8 mouse cellular contexts compared by ENCODE assay signal in the genomic region with DNA sequence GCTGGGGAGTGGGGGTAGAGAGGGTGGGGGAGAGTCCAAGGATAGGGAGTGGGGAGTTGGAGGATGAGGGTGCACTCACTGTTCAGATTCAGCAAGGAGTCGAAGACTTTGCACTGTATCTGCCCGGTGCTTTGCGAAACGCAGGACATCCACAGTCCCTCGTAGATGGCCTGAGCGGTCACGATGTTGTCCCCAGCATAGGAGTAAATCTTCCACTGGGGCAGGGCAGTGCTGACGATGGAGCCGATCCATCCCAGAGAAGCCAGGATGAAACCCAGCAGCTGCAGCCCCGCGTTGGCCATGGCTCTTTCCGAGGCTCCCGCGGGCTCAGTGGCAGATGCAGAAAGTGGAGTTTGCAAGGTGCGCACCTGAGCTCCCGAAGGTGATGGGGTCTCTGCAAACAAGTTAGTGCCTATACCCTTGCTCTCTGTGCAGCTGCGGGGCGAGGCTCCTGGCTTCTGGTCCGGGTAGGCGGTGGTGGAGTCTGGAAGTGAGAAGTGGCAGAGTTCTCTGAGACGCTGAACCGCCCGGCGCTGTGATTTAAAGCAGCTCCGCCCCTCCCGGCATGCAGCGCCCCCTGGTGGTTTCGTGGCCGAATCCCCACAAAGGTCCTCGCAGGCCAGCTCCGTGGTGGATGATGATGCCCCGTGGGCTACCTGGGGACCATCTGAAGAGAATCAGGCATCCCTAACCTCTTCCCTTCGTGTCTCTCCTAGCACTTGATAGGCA. TPM values are rescaled to one million over a fixed set of nuclear protein-coding genes. Genes with fewer than 3 reads are reported as not detected.
DNase-seq lines count a peak whose midpoint lies in the region; ATAC-seq and TF ChIP-seq lines count a peak whose summit lies in the region.

TSS of gene Cldn1 (minus strand) at position 517 of the 729 bp plus-strand sequence.

- peaks cover 6% of the 10 kb centered on the region; the same call in 1 of the 2 replicates for H3K4me1 ChIP-seq in heart, embryonic 10.5 days
- peaks cover 6% of the 10 kb centered on the region; the same call in 1 of the 2 replicates for H3K4me1 ChIP-seq in kidney, embryonic 15.5 days
- H3K4me1 ChIP-seq in limb, embryonic 15.5 days: peaks cover 12% of the 10 kb centered on the region; the same call in 1 of the 2 replicates
- peaks cover 5% of the 10 kb centered on the region; the same call in 1 of the 2 replicates for H3K4me1 ChIP-seq in midbrain, postnatal 0 days (ENCODE audit: insufficient read depth, low read length)
- H3K4me1 ChIP-seq in spleen, adult 2 months (ENCODE audit: control insufficient read depth, insufficient read depth, insufficient read length): no peaks in the 10 kb centered on the region

- peak within 1 kb of the TSS; percentile 91 for H3K4me2 ChIP-seq in kidney, embryonic 15.5 days
- peak within 1 kb of the TSS; percentile 91 for H3K4me2 ChIP-seq in limb, embryonic 15.5 days
- H3K4me2 ChIP-seq in midbrain, postnatal 0 days (ENCODE audit: low read depth, low read length, poor library complexity, severe bottlenecking): peak within 1 kb of the TSS; percentile 70

- WGBS in heart, embryonic 10.5 days: 3% methylated on average over 33 of the region's 33 CpGs
- 1% methylated on average over 33 of the region's 33 CpGs for WGBS in kidney, embryonic 15.5 days
- 5% methylated on average over 33 of the region's 33 CpGs for WGBS in limb, embryonic 15.5 days
- WGBS in midbrain, postnatal 0 days: 2% methylated on average over 33 of the region's 33 CpGs
- WGBS in spleen, adult 2 months: 9% methylated on average over 33 of the region's 33 CpGs

- no peak for TF ChIP-seq POLR2A in brain, embryonic 14.5 days (IDR thresholded peaks at IDR 0.05; ENCODE audit: borderline replicate concordance, extremely low read depth, insufficient read depth, insufficient read length, poor library complexity, severe bottlenecking)
- TF ChIP-seq POLR2A in spleen, adult 2 months (IDR thresholded peaks at IDR 0.05; ENCODE audit: low read depth, low read length): no peak

- no peaks in the 10 kb centered on the region for H3K9me3 ChIP-seq in heart, embryonic 10.5 days
- no peaks in the 10 kb centered on the region for H3K9me3 ChIP-seq in kidney, embryonic 15.5 days (replicated peaks)
- H3K9me3 ChIP-seq in limb, embryonic 15.5 days: no peaks in the 10 kb centered on the region
- no peaks in the 10 kb centered on the region for H3K9me3 ChIP-seq in midbrain, postnatal 0 days (ENCODE audit: low read length)

- H3K36me3 ChIP-seq in heart, embryonic 10.5 days: no peaks in the 10 kb centered on the region
- H3K36me3 ChIP-seq in kidney, embryonic 15.5 days: no peaks in the 10 kb centered on the region
- H3K36me3 ChIP-seq in limb, embryonic 15.5 days: no peaks in the 10 kb centered on the region
- H3K36me3 ChIP-seq in midbrain, postnatal 0 days (ENCODE audit: insufficient read depth, low read length): no peaks in the 10 kb centered on the region
- no peaks in the 10 kb centered on the region for H3K36me3 ChIP-seq in spleen, adult 2 months (ENCODE audit: control insufficient read depth, insufficient read depth, low read length)

- peak within 1 kb of the TSS; percentile 63 for H3K9ac ChIP-seq in kidney, embryonic 15.5 days
- H3K9ac ChIP-seq in limb, embryonic 15.5 days: peak within 1 kb of the TSS; percentile 34; the same call in 1 of the 2 replicates
- peak within 1 kb of the TSS; percentile 37; the same call in 1 of the 2 replicates for H3K9ac ChIP-seq in midbrain, postnatal 0 days (replicated peaks; ENCODE audit: low read length, poor library complexity, severe bottlenecking)

- peak; percentile 92 for TF ChIP-seq CTCF in brain, embryonic 14.5 days (IDR thresholded peaks at IDR 0.05; ENCODE audit: borderline replicate concordance, extremely low read depth, insufficient read depth, insufficient read length)
- TF ChIP-seq CTCF in midbrain, postnatal 0 days (IDR thresholded peaks at IDR 0.05): peak; percentile 86
- TF ChIP-seq CTCF in spleen, adult 2 months (IDR thresholded peaks at IDR 0.05; ENCODE audit: extremely low read depth, insufficient read depth, insufficient read length, insufficient replicate concordance): peak; percentile 31; the same call in 1 of the 2 replicates

- H3K27me3 ChIP-seq in heart, embryonic 10.5 days (ENCODE audit: insufficient read depth, poor library complexity, severe bottlenecking): peaks cover 16% of the 10 kb centered on the region
- no peaks in the 10 kb centered on the region for H3K27me3 ChIP-seq in kidney, embryonic 15.5 days
- no peaks in the 10 kb centered on the region for H3K27me3 ChIP-seq in limb, embryonic 15.5 days
- H3K27me3 ChIP-seq in midbrain, postnatal 0 days (ENCODE audit: insufficient read depth, low read length): 0 out of 2 replicates have a peak, but pooled peaks cover 10% of the 10 kb centered on the region
- no peaks in the 10 kb centered on the region; the same call in 1 of the 2 replicates for H3K27me3 ChIP-seq in spleen, adult 2 months (ENCODE audit: control insufficient read depth, insufficient read depth, low read length)

- DNase-seq in brain, embryonic 14.5 days (ENCODE audit: low read depth): peak; percentile 84
- peak; percentile 91 for DNase-seq in heart, embryonic 10.5 days (ENCODE audit: low spot score)
- peak; percentile 74 for DNase-seq in midbrain, postnatal 0 days (ENCODE audit: low spot score)
- peak in 1 of 2 experiments; percentile 26 for DNase-seq in spleen, adult 2 months (ENCODE audit: low read depth in 1 of 2, low spot score in 2 of 2)
- DNase-seq in adipocyte (ENCODE audit: low spot score): no peak

- ATAC-seq in erythroblast, adult 5-6 weeks (replicated peaks; ENCODE audit: low FRiP score, poor library complexity, severe bottlenecking): peak; percentile 57
- peak; percentile 89 for ATAC-seq in kidney, embryonic 15.5 days (replicated peaks; ENCODE audit: low FRiP score)
- ATAC-seq in limb, embryonic 15.5 days (ENCODE audit: insufficient number of reproducible peaks, low FRiP score, low TSS enrichment, low read depth): 0 out of 2 replicates have a peak, but pooled peaks have one; percentile 48
- ATAC-seq in midbrain, postnatal 0 days (ENCODE audit: low FRiP score): peak; percentile 85

- no peak within 1 kb of the TSS; the same call in 1 of the 2 replicates for H3K27ac ChIP-seq in heart, embryonic 10.5 days
- H3K27ac ChIP-seq in kidney, embryonic 15.5 days: no peak within 1 kb of the TSS
- H3K27ac ChIP-seq in limb, embryonic 15.5 days: no peak within 1 kb of the TSS
- H3K27ac ChIP-seq in midbrain, postnatal 0 days (ENCODE audit: low read depth, low read length): no peak within 1 kb of the TSS
- H3K27ac ChIP-seq in spleen, adult 2 months (ENCODE audit: insufficient read depth, low read length): no peak within 1 kb of the TSS

- peak within 1 kb of the TSS; percentile 64 for H3K4me3 ChIP-seq in heart, embryonic 10.5 days
- peak within 1 kb of the TSS; percentile 59 for H3K4me3 ChIP-seq in kidney, embryonic 15.5 days (replicated peaks)
- peak within 1 kb of the TSS; percentile 49 for H3K4me3 ChIP-seq in limb, embryonic 15.5 days
- H3K4me3 ChIP-seq in midbrain, postnatal 0 days (ENCODE audit: low read depth, low read length): peak within 1 kb of the TSS; percentile 34
- H3K4me3 ChIP-seq in spleen, adult 2 months (ENCODE audit: extremely low read depth, insufficient read depth, insufficient read length): peak within 1 kb of the TSS; percentile 12; the same call in 1 of the 2 replicates

RNA-seq across cellular contexts. Expression of gene Cldn1, which starts in this region (rescaled TPM):
- polyA plus RNA-seq in brain, embryonic 14.5 days (2012; rRNA removed): 4.8 and 7.4 TPM in 2 replicates
- total RNA-seq in erythroblast, adult 5-6 weeks (2015; ENCODE audit: low replicate concordance): 6.0 and 6.1 TPM in 2 replicates
- 1.8 and 2.0 TPM in 2 replicates for total RNA-seq in erythroblast, adult 5-6 weeks (2017; ENCODE audit: low replicate concordance)
- polyA plus RNA-seq in heart, embryonic 10.5 days (2016; fragmentation: Nextera tagmentation; extraction: Ambion mirVana): 1.1 and 3.6 TPM in 2 replicates
- 34.8 and 35.6 TPM in 2 replicates for polyA plus RNA-seq in kidney, embryonic 15.5 days (2015; fragmentation: Nextera tagmentation; extraction: Ambion mirVana)
- 63.8 and 63.9 TPM in 2 replicates for polyA plus RNA-seq in limb, embryonic 15.5 days (2015; fragmentation: Nextera tagmentation; extraction: Ambion mirVana)
- total RNA-seq in midbrain, postnatal 0 days (2014; rRNA removed): 3.6 and 6.4 TPM in 2 replicates
- 1.6 and 2.1 TPM in 2 replicates for polyA plus RNA-seq in midbrain, postnatal 0 days (2015; fragmentation: Nextera tagmentation; extraction: Ambion mirVana)
- 0.21 and 0.23 TPM in 2 replicates for polyA plus RNA-seq in spleen, adult 2 months (2012; rRNA removed)

Comparison
In these comparisons a context has a peak if more than half of its experiments do, and no peak if none do; other contexts are left out.
1. CTCF ChIP-seq: peak in every context shown above with its lines; median percentile 92 in brain, embryonic 14.5 days; 86 in midbrain, postnatal 0 days; 31 in spleen, adult 2 months.
2. H3K4me3 ChIP-seq: peak in every context shown above with its lines; median percentile 64 in heart, embryonic 10.5 days; 59 in kidney, embryonic 15.5 days; 49 in limb, embryonic 15.5 days; 34 in midbrain, postnatal 0 days; 12 in spleen, adult 2 months.